Mouse (Mus musculus) neural tube, embryonic 15.5 days (tissue): ENCODE measurements around the gene C87499. TPM values are rescaled to one million over a fixed set of nuclear protein-coding genes. Genes with fewer than 3 reads are reported as not detected.

Experiments used
- ATAC-seq: fragments of 200-750 bp; cut with Nextera tagmentation; 2 replicates; pipeline ENCODE4 v1.8.0; 2017; ENCODE audit warnings: mild to moderate bottlenecking, moderate TSS enrichment, moderate library complexity; ENCODE audit not compliant: low FRiP score
- H3K27ac ChIP-seq: fragments of 300-500 bp; sonication (generic); replicated peaks from 2 replicates; pipeline ENCODE4 v1.5.1; 2015; ENCODE audit warnings: mild to moderate bottlenecking, inconsistent platforms
- H3K27me3 ChIP-seq: fragments of 300-500 bp; sonication (generic); replicated peaks from 2 replicates; pipeline ENCODE4 v1.6.1; 2015; ENCODE audit warnings: inconsistent platforms
- H3K36me3 ChIP-seq: fragments of 300-500 bp; sonication (generic); 2 replicates; pipeline ENCODE4 v1.6.1; 2015; ENCODE audit warnings: inconsistent platforms
- H3K4me1 ChIP-seq: fragments of 300-500 bp; sonication (generic); 2 replicates; pipeline ENCODE4 v1.6.1; 2015; ENCODE audit warnings: inconsistent platforms
- H3K4me2 ChIP-seq: fragments of 300-500 bp; sonication (generic); 2 replicates; pipeline ENCODE4 v1.6.1; 2015; ENCODE audit warnings: inconsistent platforms, mild to moderate bottlenecking, moderate library complexity
- H3K4me3 ChIP-seq: fragments of 300-500 bp; sonication (generic); replicated peaks from 2 replicates; pipeline ENCODE4 v1.5.1; 2015; ENCODE audit warnings: mild to moderate bottlenecking, inconsistent platforms
- H3K9ac ChIP-seq: fragments of 300-500 bp; sonication (generic); replicated peaks from 2 replicates; pipeline ENCODE4 v1.6.1; 2015; ENCODE audit warnings: mild to moderate bottlenecking, inconsistent platforms
- H3K9me3 ChIP-seq: fragments of 300-500 bp; sonication (generic); replicated peaks from 2 replicates; pipeline ENCODE4 v1.6.1; 2016; ENCODE audit warnings: inconsistent platforms
- WGBS: fragments of 180-500 bp; shearing (Covaris S2); methylation state at CpG from one replicate; pipeline ENCODE4 v1.1.7; 2015; ENCODE audit warnings: mixed read lengths; 5-methylcytosine and 5-hydroxymethylcytosine counted together
- polyA plus RNA-seq: library from polyadenylated mRNA; unstranded; fragments of >200 nt; fragmentation: Nextera tagmentation; extraction: Ambion mirVana; gene quantifications from 2 replicates; pipeline ENCODE4 v1.2.1, GENCODE M21; 2015

Gene C87499
- polyA plus RNA-seq, 1 experiment from 2014 or later = not detected

DNA sequence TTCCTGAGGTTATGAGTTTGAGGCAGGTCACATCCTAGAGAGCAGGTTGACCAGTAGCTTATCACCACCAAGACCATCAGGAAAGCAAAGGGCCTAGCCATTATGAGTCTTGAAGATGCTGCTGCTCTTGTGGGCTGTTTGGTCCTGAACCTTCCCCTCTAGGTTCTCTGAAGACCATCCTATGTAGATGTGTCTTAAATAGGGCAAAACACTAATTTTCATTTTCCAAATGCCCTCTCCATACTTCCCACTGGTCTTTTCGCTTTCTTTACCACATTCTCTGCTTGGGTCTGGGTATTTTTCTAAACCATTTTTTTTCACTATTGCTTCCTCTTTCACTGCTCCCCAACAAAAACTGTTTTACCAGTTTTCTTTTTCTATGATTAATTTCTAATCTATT lies 41.9 kb downstream of the C87499 start, which contains the start of gene Ifna9:
Gene Ifna9 (minus strand): TSS at position 101 of the 400 bp plus-strand sequence.
- ATAC-seq = no peak
- Histone ChIP-seq H3K36me3 (no peaks in the 10 kb centered on the region), H3K9me3 (no peaks in the 10 kb centered on the region), H3K27me3 (no peaks in the 10 kb centered on the region), H3K4me2 (no peak within 1 kb of the TSS), H3K4me3 (no peak within 1 kb of the TSS), H3K27ac (no peak within 1 kb of the TSS), H3K9ac (no peak within 1 kb of the TSS), H3K4me1 (no peaks in the 10 kb centered on the region)
- WGBS = 82% methylated on average over 1 of the region's 1 CpGs

Other genes with a start within 250 kb of the C87499 start
- gene Hacd4, start 195.5 kb downstream of the C87499 start, polyA plus RNA-seq = 4.3 and 5.5 TPM in 2 replicates
- not detected in 2 replicates for gene Ifnb1, start 111.6 kb downstream of the C87499 start, polyA plus RNA-seq
- not detected in 2 replicates for gene Ifna15, start 76.2 kb downstream of the C87499 start, polyA plus RNA-seq
- not detected in 2 replicates for gene Ifna14, start 62.6 kb downstream of the C87499 start, polyA plus RNA-seq
- not detected in 2 replicates for gene Ifna9, start 42.0 kb downstream of the C87499 start, polyA plus RNA-seq
- not detected in 2 replicates for gene Ifna12, start 31.0 kb downstream of the C87499 start, polyA plus RNA-seq
- gene Ifna13, start 10.0 kb upstream of the C87499 start, polyA plus RNA-seq = not detected in 2 replicates
- gene Ifna16, start 42.5 kb upstream of the C87499 start, polyA plus RNA-seq = not detected in 2 replicates
- not detected in 2 replicates for gene Ifna2, start 49.5 kb upstream of the C87499 start, polyA plus RNA-seq
- gene Ifnab, start 56.9 kb upstream of the C87499 start, polyA plus RNA-seq = not detected in 2 replicates
- 1.0 and 1.4 TPM in 2 replicates for gene Gm26566, start 87.4 kb upstream of the C87499 start, polyA plus RNA-seq
- 95.7 and 97.8 TPM in 2 replicates for gene Klhl9, start 88.1 kb upstream of the C87499 start, polyA plus RNA-seq
- not detected in 2 replicates for gene Gm13271, start 120.5 kb upstream of the C87499 start, polyA plus RNA-seq
- gene Gm13283, start 125.7 kb upstream of the C87499 start, polyA plus RNA-seq = 0.18 TPM in 1 of 2 replicates, not detected in the other
- not detected in 2 replicates for gene Gm13290, start 139.4 kb upstream of the C87499 start, polyA plus RNA-seq
- not detected in 2 replicates for gene Gm13289, start 142.5 kb upstream of the C87499 start, polyA plus RNA-seq
- not detected in 2 replicates for gene Gm13272, start 145.4 kb upstream of the C87499 start, polyA plus RNA-seq
- not detected in 2 replicates for gene Ifnz, start 147.7 kb upstream of the C87499 start, polyA plus RNA-seq
- gene Gm13276, start 151.3 kb upstream of the C87499 start, polyA plus RNA-seq = not detected in 2 replicates
- gene Gm13277, start 154.2 kb upstream of the C87499 start, polyA plus RNA-seq = not detected in 2 replicates
- gene Gm13278, start 157.1 kb upstream of the C87499 start, polyA plus RNA-seq = not detected in 2 replicates
- gene Gm13275, start 160.1 kb upstream of the C87499 start, polyA plus RNA-seq = not detected in 2 replicates
- not detected in 2 replicates for gene Gm13279, start 163.0 kb upstream of the C87499 start, polyA plus RNA-seq
- gene Gm13285, start 165.3 kb upstream of the C87499 start, polyA plus RNA-seq = 0.38 TPM in 1 of 2 replicates, not detected in the other
- not detected in 2 replicates for gene Gm13287, start 168.8 kb upstream of the C87499 start, polyA plus RNA-seq
- not detected in 2 replicates for gene Gm13288, start 171.1 kb upstream of the C87499 start, polyA plus RNA-seq
- not detected in 2 replicates for gene Ifna7, start 181.8 kb upstream of the C87499 start, polyA plus RNA-seq
- not detected in 2 replicates for gene Ifna11, start 185.5 kb upstream of the C87499 start, polyA plus RNA-seq
- not detected in 2 replicates for gene Ifna6, start 193.0 kb upstream of the C87499 start, polyA plus RNA-seq
- gene Ifna5, start 201.1 kb upstream of the C87499 start, polyA plus RNA-seq = not detected in 2 replicates
- not detected in 2 replicates for gene Ifna4, start 207.4 kb upstream of the C87499 start, polyA plus RNA-seq
- not detected in 2 replicates for gene Ifna1, start 215.7 kb upstream of the C87499 start, polyA plus RNA-seq
- not detected in 2 replicates for gene Ifne, start 245.8 kb upstream of the C87499 start, polyA plus RNA-seq